Mouse (Mus musculus): ENCODE data around the gene Hs3st3a1.

DNA sequence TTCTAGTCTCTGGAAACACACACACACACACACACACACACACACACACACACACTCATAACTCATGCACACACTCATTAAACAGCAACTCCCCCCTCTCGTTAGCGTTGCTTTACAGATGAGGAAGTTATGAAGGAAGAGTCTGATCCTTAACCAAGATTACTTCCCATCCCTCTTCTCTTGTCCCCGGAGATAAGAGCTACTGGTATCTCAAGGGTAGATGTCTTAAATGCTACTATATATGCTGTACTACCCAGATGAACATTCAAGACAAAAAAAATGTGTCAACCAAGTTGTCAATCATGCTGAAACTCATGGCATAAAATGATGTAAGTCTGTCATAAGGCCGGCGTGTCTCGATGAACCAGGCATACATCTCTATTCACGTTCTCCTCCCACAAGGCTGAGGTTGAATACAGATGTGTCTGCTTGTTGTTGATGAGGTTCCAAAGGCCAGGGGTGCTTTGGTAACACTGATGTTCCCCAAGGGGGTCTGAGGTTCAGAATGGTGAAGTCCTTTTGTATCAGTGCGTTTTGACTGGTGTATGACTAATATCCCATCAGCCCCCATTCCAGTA, 89.0 kb downstream of the Hs3st3a1 start:
- no peak for TF ChIP-seq CTCF (conservative IDR thresholded peaks at IDR 0.05; ENCODE audit: low read length)
- no peak for TF ChIP-seq POU5F1 (IDR thresholded peaks at IDR 0.05; ENCODE audit: borderline replicate concordance, low read length)
- no peak for TF ChIP-seq NANOG (IDR thresholded peaks at IDR 0.05; ENCODE audit: borderline replicate concordance, low read length)
